Mouse (Mus musculus): ENCODE results near the gene Trabd. TPM values are rescaled to one million over a fixed set of nuclear protein-coding genes. Genes with fewer than 3 reads are reported as not detected.

Gene Trabd
- 10 to 100 TPM; 45.6 to 50.5 TPM for total RNA-seq (2021)

DNA sequence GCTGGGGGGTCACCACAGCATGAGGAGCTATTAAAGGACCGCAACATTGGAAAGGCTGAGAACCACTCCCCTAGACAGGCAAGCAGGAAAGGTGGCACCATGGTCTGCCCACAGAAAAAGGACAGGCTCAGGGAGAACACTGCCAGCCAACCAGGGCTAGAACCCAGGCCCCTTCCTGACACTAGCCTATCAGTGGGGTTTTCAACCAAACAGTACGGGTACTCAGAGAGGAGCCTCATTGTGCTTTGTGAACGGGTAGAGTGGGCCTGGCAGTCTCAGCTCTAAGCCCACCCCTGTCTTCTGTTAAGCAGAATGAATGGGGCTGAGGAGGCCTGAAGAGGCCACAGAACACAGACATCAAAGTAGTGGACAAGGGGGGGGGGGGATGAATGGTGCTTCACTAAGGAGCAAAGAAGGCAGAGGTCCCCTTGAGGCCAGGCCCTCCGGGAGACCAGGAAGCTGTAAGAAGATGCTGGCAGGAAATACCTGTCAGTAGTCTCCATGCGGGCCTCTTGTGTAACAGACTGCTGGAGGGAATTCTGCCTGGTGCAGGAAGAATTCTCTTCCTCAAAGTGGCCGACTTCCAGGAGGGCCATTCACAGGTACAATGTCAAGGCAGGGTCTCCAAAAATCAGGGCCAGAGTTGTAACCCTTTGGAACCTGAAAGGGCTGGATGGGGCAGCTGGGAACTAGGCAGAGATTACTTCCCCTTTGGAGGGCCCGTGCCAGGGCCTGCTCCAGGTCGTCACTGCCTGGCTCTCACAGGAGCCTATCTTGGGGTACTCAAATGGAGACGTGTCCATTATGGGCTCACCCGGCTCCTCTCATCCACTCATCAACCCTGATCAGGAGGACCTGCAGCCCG, at the start of gene Trabd:
Gene Trabd, plus strand, starts transcription at position 512 of the 865 bp plus-strand sequence.
- intact Hi-C loops (cut with DNase I): loop anchor here (5.0 kb wide), 1 partner anchor 53 kb away; no protein-coding TSS in a partner anchor
- DNase-seq: no peak

DNA sequence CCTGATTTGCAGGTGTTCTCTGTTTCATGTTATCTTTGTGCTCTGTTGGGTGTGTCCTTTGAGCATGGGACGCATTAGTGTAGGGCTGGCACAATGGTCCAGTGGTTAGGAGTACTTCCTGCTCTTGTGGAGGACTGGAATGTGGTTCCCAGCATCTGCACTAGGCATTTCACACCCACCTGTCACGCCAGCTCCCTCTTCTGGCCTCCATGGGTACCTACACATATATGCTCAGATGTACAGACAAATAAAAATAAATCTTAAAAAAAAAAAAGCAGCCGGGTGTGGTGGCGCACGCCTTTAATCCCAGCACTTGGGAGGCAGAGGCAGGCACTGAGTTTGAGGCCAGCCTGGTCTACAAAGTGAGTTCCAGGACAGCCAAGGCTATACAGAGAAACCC, 30.5 kb upstream of the Trabd start:
- intact Hi-C loops (cut with DNase I): no loop called here
- DNase-seq: no peak

DNA sequence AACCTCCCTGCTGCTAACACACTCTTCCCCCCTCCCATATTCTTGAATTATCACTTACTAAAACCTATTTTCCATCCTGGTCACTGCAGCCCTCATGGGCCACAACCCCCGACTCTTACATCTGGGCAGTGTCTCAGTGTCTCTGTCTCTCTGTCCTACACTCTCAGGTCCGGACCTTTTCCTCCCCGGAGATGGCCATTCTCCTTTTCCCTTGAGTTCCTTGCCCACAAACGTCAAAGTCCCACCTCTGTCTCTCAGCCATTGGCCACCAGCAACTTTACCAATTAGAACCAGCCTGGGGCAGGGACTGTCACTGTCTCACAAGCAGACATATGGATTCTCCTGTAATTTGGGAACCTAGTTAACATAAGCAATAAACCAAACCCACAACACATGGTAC, 28.6 kb upstream of the Trabd start:
- DNase-seq: no peak
- intact Hi-C loops (cut with DNase I): no loop called here

- intact Hi-C loops (cut with DNase I): no loop called here
These were observed 20.3 kb upstream of the Trabd start for GRCm38 (mm10) chr15:89054666-89055065.

DNA sequence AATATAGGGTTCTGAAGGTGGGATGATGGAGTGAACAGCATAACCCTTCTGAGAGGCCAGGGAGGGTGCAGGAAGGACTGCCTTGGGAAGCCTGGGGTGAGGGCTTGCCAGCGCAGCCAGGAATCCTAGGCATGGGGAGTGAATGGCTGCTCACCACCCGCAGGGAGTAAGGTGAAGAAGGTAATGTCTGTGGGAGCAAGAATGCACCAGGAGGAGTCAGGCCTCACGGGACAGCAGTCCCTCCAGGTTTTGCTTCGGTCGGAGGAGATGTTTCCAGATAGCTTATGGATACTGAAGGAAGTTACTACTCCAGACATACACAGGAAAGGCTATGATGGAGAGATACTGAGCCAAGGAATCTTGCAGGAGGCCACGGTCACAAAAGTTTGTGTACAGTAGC, 16.2 kb upstream of the Trabd start:
- DNase-seq: no peak
- intact Hi-C loops (cut with DNase I): no loop called here

More at GRCm38 (mm10) chr15:89054666-89055065, 20.3 kb upstream of the Trabd start:
- DNase-seq: no peak

GRCm38 (mm10) chr15:89059161-89059931, 15.6 kb upstream of the Trabd start, which contains the start of gene Panx2:
Gene Panx2, plus strand, starts transcription at chr15:89059734.
- intact Hi-C loops (cut with DNase I): no loop called here
- no peak for DNase-seq

GRCm38 (mm10) chr15:89060032-89060681, 14.8 kb upstream of the Trabd start:
- intact Hi-C loops (cut with DNase I): no loop called here
- DNase-seq: no peak

DNA sequence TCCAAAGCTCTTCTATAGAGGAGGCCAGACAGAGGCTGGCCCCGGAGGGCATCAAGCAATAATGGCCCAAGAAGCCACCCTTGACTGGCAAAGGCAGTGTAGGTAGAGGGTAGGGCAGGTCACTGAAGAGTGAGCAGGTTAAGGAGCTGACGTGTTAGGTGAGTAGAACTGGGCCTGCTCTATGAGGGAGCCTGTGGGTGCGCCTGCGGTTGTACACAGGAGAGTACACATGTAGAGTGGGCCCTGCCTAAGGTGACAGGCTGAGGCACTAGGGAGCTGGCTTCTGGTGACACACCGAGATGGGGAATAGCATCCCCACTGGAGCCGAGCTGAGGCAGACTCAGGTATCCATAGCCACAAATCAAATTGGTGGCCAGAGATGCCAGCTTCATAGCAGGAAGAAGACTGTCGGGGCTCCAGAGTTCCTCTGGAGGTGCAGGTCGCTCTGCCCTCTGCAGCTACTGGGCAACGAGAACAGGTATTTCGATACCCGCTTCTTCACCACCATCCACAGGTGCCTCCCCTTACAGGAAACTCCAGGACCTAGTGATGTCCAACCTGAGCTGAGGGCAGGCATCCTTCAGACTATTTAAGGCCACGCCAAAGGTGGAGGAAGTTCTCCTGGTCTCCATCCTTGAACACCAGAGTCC, 14.0 kb upstream of the Trabd start:
- DNase-seq: no peak
- intact Hi-C loops (cut with DNase I): no loop called here

GRCm38 (mm10) chr15:89061761-89062517, 13.0 kb upstream of the Trabd start:
- intact Hi-C loops (cut with DNase I): no loop called here
- DNase-seq: no peak

DNA sequence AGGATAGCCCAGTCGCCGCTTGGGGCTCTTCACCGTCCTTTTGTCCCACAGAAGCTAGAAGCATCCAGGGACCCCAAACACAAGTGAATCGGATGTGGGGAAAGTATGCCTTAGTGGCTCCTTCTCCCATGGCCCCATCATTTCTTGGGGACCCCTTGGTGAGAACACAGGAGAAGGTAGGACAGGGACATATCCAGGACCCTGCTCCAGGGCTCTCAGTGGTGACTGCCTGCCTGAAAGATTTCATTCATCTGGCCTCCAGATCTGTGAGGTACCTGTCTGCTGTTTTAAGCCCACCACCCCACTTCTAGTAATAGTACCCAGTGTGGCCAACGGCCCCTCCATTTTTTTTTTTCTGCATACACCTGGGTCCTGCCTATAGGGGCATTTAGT, 12.4 kb upstream of the Trabd start:
- intact Hi-C loops (cut with DNase I): no loop called here

GRCm38 (mm10) chr15:89063001-89063400, 11.9 kb upstream of the Trabd start:
- intact Hi-C loops (cut with DNase I): no loop called here
- DNase-seq: no peak

More for the DNA sequence above, 12.4 kb upstream of the Trabd start:
- no peak for DNase-seq

DNA sequence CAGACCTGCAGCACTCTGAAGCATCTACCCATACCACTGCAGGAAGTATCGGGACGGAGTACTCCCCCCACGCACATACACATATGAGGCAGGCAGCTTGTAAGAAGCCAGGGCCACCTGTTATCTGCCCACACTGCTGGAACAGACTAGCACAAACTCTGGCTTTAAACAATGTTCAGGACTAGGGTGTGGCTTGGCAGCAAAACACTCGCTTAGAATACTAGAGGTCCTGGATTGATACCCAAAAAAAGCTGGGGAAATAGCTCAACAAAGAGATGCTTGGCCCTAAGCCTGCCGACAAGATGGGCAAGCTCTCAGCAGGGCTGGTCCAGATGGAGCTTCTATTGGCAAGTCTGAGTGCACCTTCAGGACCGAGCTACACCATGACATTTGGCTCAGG, 11.4 kb upstream of the Trabd start:
- intact Hi-C loops (cut with DNase I): no loop called here

GRCm38 (mm10) chr15:89064891-89065290, 10.0 kb upstream of the Trabd start:
- intact Hi-C loops (cut with DNase I): no loop called here
- DNase-seq: no peak

More for the DNA sequence above, 11.4 kb upstream of the Trabd start:
- DNase-seq: no peak

GRCm38 (mm10) chr15:89067609-89068008, 7.3 kb upstream of the Trabd start:
- DNase-seq: no peak
- intact Hi-C loops (cut with DNase I): no loop called here

- intact Hi-C loops (cut with DNase I): no loop called here
- DNase-seq: no peak
These were observed 6.7 kb upstream of the Trabd start for GRCm38 (mm10) chr15:89068226-89068625.

DNA sequence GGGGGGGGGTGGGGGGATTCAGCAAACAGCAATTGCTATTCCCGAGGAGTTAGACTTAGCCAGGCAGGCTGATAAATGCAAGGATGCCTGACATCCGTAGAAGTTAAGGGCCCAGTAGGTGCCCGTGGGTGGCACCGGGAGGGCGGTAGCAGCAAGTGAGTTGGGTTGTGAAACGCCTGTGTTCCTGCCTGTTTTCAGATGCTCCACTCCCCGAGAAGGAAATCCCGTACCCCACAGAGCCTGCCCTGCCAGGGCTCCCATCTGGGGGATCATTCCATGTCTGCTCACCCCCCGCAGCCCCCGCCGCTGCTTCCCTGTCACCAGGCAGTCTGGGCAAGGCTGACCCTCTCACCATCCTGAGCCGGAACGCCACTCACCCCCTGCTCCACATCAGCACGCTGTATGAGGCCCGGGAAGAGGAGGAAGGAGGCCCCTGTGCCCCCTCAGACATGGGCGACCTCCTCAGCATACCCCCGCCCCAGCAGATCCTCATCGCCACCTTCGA, 5.5 kb upstream of the Trabd start:
- intact Hi-C loops (cut with DNase I): no loop called here
- DNase-seq: no peak

DNA sequence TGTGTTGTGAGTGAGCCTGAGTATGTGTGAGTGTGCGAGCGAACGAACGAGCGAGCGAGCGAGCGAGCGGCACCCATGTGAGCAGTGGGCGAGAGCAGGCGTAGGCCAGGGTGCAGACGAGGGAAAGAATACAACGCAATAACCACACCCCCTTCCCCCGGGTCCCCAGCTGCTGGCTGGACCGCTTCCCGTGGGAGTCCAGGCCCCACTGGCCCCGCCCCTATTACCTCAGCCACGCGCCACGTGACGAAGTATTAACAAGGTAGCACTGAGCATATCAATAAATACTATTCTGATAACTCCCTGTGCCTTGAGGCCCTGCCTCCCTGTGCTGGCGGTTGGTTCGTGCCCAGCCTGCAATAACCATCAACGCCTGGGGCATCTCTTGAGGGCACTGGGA, 4.3 kb upstream of the Trabd start:
- no peak for DNase-seq
- intact Hi-C loops (cut with DNase I): loop anchor here (5.0 kb wide), 1 partner anchor 48 kb away; no protein-coding TSS in a partner anchor

DNA sequence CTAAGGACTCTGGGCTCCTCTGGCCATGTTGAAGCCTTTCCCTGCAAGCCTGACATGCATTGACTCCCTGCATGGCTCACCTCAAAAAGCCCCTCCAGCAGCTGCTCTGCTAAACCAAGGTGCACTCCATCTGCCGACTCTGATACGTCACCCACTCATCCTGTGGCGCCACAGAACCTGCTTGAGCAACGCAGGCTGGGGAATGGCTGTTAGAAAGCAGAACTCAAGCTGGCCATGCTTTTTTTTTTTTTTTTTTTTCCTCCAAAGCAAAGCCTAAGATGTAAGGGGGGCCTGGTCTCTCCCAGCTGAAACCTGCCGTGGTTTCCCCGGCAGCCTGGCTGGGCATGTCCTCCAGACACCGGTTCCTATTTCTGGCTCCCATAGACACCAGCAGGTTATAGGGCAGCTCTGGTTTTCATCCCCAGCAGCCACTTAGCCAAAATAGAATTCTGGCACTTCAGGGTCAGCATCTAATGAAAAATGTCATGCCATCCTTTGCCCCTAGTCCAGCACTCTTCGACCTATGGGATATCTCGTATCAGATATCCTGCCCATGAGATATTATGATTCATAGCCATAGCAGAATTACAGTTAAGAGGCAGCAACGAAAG, 826 bp upstream of the Trabd start:
- intact Hi-C loops (cut with DNase I): loop anchor here (5.0 kb wide), 1 partner anchor 52 kb away; no protein-coding TSS in a partner anchor
- DNase-seq: peak; percentile 34 to 39

All from heart, postnatal 36 days (tissue).